Mouse (Mus musculus) layer of hippocampus, postnatal 10 days (tissue): ENCODE measurements around the gene 2510039O18Rik. TPM values are rescaled to one million over a fixed set of nuclear protein-coding genes. Genes with fewer than 3 reads are reported as not detected.

Experiments
- DNase-seq, 2 experiments: peaks; one replicate each; pipeline ENCODE4 v3.0.0; 2021; ENCODE audit warnings: low spot score in 2 of 2
- total RNA-seq, 2 experiments: library from RNA; stranded (reverse); gene quantifications; 2 replicates each; pipeline ENCODE4 v1.2.3; 2021

The 2510039O18Rik gene
- total RNA-seq, 2 experiments from 2014 or later = 29.0 to 29.3 TPM

DNA sequence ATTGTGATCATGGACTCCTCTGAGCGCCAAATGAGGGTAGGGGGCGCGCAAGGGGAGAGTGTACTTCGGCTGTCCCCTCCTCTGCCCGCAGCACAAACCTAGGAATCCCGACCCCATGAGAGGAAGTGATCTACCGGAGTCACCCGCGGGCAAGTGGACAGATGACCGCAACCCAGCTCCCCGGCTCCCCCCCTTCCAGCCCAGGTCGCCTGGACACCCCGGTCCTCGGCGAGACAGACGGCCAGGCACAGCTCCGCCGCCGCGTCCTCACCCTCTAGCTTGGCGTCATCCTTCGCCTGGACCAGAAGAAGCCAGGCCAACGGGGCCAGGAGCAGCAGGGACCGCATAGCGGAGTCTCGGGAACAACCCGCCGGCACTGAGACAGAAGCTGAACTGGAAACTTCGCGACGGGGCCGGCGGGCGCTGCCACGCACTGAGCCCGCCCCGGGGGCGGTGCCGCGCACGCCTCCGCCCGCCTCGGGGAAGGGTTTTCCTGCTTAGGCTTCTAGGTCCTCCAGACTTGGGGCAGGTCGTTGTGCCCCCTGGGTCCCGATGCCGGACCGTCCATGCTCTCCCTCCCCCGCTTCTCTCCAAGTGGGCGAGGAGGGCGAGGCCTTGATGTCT is 4.3 kb upstream of the 2510039O18Rik start, which contains the start of gene Plod1:
TSS of gene Plod1 (minus strand) at position 437 of the 624 bp plus-strand sequence.
- DNase-seq = peak; percentile 74 to 83

DNA sequence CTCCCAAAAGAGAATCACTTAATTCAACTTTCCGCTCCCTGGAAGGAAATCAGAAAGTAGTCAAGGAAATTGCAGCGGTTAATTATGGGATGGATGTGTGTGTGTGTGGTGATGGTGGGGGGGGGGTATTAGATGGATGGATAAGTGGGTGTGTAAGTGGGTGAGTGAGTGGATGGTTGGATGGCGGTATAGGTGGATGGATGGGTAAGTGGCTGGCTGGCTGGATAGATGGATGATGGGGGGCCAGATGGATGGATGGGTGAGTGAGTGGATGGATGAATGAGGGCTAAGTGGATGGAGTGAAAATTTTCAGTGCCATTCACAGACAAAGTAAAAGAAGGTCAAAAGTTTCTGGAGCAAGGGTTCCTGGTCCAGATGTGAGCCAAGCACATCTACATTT is 3.7 kb upstream of the 2510039O18Rik start:
- DNase-seq = no peak

DNA sequence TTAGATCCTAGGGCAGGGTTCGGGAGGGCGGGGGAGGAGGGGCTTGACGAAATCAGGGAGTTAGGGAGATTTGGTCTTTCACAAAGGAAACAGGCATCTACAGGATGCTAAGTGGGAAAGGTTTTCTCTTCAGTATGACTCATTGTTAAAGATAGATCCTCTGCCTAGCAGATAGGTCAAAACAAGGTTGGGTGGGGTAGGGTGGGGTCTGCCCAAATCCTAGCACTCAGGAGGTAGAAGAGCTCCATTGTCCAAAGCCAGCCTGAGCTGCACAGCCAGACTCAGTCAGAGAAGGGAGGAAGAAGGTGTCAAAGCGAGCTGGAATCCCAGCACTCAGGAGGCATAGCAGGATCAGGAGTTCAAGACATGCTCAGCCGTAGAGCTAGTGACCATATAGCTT is 3.2 kb upstream of the 2510039O18Rik start:
- no peak for DNase-seq

DNA sequence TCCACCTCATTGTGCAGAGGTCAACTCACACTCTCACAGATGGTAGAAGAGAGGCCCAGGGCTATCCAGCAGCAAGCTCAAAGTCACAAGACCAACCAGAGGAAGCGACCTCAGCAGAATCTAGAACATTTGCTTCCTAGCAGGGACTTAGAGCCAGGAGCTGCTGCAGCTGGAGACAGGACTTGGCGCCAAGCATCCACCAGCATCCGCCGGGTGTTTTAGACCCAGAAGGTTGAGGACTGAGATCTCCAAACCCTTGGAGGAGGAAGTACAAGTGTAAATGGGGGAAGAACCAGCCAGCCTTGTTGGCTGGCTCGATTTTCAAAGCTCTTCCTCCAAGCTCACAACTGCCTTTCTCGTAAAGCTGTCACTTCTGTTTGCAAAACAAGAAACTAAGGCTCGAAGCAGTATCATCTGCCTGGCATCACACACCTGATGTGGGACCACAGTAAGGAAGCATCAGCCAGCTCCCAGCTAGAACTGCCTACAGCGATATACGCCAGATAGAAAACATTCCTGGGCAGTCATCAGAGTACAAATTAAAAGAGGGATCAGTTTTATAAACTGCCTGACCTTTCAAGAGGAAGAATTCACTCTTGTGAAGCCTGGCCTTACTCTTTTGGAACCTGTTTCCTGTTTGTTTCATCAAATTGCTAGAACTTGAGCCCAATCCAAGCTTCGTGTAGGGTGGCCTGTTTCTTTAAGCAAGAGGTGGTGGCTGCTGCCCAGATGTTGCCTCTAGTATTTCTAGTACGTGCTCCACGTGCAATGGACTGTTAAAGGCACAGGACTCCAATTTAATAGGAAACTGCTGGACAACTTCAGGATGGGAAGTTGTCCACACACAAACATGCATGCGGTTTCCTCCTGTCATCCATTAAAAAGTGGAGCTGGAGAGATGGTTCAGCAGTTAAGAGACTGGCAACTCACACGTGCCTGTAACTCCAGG is 2.3 kb upstream of the 2510039O18Rik start:
- DNase-seq = no peak

DNA sequence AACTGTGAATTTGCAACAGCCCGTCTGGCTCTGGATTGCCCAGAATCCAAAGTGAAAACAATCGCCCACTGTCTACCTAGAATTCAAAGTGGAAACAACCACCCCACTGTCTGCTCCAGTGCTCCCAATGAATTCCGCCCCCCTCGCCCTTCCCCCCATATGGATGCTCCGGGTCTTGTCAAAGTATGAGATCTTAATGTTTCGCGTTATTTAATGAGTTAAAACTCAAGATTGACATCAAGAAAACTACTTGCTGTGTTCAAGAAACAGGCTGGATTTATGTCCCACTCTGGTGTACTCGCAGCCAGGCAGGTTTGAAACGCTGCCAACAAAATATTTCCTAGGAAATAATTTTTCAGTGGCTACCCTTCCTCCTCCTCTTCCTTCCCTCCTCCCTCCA is 584 bp upstream of the 2510039O18Rik start:
- peak in 1 of 2 experiments; percentile 39 for DNase-seq

DNA sequence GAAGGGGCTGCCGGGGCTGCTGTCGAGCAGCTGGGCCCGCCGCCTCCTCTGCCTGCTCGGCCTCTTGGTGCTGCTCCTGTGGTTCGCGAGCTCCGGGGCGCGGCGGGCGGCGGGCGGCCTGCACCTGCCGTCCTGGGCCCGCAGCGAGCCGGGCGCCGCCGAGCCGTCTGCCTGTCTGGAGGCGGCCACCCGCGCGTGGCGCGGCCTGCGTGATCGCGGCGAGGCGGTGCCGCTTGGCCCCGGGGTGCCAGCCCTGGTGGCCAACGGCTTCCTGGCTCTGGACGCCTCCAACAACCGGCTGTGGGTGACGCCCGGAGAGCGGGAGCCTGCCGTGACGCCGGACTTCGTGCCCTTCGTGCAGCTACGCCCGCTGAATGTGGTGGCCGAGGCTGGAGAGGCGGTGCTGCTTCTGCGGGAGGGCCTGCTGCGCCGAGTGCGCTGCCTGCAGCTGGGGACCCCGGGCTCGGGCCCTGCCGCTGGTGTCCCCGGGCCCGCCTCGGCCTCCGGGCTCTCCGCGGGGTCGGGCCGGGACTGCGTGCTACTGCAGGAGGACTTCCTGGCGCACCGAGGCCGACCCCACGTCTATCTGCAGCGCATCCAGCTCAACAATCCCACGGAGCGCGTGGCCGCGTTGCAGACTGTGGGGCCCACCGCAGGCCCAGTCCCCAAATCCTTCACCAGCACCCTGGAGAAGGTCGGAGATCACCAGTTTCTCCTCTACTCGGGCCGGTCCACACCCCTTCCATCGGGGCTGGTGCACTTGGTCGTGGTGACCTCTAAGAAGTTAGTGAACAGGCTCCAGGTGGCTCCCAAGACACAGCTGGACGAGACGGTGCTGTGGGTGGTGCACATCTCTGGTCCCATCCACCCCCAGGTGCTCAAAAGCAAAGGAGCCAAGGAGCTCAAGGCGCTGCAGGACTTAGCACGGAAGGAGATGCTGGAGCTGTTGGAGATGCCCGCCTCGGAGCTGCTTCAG is 638 bp downstream of the 2510039O18Rik start:
- peak; percentile 47 to 57 for DNase-seq

DNA sequence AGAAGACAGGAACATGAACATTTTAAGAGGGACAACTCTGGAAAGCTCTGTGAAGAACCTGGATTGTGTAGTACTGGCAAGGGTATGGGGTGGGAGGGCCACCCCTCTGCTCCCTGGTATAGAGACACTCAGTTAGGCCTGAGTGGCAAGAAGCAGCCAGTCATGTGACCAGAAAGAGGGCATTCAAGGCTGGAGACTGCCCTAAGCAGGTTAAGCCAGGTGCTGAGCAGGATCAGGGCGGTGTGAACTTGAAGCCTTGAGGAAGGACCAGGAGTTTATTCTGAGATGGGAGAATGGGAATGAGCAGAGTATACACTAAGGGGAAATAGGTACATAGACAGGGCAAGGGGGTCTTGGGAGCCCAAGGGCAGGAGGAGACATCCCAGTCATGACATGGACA is 2.3 kb downstream of the 2510039O18Rik start:
- DNase-seq = no peak

DNA sequence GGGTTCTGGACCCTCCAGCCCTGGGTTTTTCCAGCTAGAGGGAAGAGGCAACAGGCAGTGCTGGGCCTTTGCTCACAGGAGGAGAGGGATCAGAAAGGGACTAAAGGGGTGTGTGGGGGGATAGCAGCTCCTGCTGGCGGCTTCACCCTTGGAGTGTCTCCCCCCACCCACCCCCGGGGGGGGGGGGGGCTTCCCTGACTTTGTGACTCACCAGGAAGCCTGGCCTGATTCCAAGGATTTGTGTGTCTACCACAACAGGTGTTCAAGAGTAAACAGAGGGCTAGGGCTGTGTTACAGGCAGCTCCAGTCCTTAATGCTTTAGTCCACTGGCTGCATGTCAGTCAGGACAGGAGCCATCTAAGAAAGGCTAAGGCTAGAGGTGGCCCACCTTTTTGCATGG is 6.8 kb downstream of the 2510039O18Rik start:
- no peak for DNase-seq

DNA sequence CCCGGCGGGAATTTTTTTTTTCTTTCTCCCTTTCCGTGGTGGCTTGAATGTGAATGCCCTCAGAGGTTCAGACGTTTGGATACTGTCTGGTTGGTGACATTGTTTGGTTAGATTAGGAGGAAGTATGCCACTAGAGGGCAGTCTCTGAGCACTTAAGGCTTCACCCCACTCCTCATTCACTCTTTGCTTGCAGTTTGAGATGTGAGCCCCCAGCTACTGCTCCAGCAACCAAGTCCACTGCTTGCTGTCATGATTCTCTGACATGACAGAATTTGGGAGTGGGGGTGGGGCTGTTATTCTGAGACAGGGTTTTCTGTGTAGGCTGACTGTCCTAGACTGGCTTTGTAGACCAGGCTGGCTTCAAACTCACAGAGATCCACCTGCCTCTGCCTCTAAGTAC is 12.9 kb downstream of the 2510039O18Rik start:
- peak; percentile 40 to 60 for DNase-seq

DNA sequence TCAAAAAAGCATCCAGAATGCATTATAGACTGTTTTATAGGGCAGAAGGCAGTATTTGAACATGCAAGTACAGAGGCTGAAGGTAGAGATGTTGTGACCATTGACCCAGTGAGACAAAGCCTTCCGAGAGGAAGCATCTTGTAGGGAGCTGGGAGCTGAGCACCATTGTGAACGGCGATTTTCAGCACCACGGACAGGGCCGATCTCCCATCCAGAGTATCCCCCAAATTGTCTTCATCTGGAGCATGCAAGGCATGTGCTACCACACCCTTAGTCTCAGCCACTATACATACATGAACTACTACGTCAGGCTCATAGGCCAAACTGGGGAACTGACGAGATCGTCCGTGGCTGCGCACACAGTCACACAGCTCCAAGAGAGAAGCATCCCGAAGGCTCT is 16.4 kb downstream of the 2510039O18Rik start:
- no peak for DNase-seq

DNA sequence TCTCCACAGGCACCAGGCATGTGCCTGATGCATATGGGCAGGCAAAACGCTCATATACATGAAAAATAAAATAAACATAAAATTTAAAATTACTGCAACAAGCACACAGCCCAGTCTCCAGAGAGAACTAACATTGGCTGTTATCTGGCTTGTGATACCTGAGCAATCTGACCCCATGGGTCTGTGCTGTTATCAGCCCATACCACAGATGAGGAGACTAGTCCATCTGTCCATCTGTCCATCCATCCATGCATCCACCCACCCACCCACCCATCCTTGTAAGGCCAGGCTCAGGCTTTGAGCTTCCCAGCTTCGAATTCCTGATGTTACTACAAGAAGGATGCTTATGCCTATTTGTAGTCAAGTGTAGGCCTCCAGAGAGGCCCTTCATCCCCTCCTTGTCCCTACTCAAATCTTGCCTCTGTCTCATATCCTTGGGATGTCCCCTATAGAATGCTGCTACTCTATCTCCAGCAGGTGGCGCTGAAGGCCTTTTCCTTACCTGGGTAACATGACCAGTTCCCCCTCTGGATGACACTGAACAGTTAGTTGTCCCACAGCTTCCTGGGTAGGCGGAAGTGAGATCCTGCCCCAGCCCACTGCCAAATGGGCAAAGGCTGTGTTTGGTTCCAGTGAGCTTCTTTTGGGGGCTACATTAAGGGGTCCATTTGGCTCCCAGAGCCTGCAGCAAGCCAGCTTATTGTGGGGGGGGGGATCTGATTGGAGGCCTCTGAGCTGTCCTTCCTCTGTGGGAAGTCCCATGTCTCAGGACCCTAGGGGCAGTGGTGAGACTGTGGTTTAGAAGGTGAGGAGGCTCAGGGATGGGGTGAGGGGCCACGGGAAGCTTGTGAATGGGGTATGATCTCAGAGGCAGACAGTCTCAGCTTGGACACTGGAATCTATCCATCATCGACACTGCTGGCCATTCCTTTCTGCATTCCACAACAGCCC is 19.5 kb downstream of the 2510039O18Rik start:
- DNase-seq = peak; percentile 69 to 71

DNA sequence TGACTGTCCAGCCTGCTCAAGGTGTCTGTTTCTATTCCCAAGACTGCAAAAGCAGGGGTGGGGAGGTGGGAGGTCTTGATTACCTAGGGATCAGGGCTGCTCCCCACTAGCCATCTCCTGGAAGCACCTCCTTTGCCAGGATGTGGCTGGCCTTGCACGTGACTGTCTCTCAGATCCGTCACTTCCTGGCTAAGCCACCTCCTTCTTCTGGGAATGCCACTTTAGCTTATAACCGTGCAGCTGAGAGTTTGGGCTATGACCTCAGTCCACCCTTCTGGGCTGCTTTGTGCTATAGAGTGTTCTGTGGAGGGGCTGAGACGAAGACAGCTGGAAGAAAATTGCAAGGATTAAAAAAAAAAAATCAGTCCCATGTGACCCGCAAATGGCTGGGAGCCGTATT is 22.1 kb downstream of the 2510039O18Rik start:
- DNase-seq = no peak

DNA sequence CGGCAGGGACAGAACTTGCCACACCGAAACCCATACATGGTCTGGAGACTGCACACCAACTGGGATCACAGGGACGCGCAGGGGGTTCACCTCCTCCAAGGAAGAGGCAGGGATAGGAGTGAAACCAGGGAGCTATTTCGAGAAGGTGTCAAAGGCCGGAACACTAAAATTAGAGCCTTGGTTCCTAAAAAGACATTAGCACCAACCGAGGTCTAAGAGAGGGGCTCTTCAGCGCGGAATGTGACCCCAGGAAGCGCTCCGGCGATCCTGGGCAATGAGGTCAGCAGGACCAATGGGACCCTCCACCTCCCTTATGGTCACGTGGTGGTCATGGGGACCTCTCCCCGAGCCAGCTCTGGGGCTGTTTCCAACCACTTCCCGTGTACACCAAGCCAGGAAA is 22.9 kb downstream of the 2510039O18Rik start:
- no peak for DNase-seq

DNA sequence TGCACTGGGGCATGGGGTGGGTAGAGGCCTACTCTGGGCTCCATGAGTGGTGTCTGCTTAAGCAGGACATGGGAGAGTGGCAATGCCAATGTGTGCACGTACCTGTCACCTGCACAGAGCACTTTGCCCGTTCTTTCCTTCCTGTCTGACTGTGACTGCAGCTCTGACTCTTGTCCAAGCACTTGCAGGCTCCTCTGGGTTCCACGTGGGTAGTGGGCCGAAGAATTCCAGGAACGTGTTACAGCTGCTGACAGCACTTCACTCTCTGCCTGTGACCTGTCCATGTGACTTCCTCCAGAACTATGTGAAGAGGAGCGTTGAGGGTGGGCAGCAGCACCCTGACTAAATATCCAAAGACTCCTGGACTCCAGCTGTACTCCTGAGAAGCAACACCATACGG is 25.0 kb downstream of the 2510039O18Rik start:
- DNase-seq = no peak

DNA sequence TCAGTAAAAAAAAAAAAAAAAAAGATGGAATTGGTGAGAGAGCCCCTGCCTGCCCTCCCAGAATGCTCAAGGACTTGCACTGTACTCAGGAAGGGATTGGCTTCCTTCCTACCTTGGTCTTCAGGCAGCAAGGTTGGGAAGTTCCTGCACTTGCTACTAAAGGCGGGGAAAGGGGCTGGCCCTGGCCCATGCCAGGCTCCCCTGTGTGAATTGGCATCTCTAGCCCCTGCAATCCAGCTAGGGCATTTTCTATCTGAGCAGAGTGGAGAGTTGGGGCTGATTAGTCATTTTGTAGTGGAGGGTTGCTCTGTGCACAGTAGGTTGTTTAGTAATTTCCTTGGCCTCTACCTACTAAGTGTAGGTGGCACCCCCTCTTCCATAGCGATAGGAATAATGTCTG is 28.1 kb downstream of the 2510039O18Rik start:
- no peak for DNase-seq

DNA sequence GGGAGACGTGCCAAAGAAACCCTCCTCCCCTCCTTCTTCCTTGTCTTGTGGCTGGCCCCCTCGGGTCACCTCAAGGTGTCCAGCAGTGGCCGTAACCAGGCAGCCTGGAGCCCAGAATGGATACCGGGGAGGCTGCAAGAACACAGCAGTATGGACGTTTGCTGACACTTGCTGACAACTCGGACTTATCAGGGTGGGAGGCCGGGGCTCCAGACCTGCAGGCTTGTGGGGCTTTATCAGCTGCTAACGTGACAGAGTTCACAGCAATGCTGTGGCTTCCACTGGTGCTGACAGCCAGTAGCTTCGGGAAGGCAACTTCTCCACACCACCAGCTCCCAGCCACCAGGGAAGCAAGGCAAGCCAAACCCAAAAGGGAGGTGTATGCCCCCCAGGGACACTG is 28.6 kb downstream of the 2510039O18Rik start:
- no peak for DNase-seq

DNA sequence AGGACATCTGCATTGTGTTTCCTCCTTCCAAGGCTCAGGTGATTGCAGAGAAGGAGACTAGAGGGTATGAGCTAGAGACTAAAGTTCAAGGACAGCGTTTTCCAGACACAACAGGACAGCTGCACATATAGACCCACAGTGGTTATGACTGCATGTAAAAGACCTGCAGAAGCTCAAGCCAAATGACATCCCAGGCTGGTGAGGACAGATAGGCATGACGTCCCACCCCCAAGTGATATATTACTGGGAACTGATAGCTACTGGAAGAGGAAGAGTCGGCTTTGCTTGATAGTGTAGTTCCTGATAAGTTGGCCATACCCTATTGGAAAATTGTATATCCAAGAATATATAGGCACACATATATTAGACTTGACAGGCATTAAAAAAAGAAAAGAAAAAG is 35.5 kb downstream of the 2510039O18Rik start:
- no peak for DNase-seq

DNA sequence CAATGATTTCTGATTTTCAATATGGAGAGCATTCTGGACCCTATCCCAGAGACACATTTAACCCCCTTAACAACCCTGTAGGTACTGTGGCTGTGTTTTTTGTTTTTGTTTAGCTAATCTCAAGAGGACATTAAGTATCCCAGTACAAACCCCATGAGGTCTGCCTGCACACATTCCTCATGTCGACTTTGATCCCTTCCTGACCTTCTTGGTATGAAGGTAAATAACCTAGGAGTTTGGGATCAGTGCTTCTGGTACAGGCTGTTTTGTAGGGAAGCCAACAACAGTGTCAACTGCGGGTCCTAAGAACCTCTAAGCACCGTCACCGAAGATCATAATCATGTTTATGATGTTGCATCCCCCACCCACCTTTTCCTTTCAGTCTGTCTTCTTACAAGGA is 37.0 kb downstream of the 2510039O18Rik start:
- DNase-seq = no peak

DNA sequence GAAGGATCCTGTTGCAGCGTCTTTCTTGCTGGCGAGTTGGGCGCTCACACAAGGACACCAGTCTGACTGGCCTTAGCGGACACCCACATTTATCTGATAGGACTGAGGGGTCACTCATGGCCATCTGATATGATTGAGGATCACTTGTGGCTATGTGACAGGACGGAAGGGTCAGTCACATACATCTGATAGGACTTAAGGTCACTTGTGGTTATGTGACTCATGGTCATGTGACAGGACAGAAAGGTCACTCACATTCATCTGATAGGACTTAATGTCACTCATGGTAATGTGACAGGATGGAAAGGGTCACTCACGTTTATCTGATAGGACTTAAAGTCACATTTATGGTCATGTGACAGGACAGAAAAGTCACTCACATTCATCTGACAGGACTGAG is 37.7 kb downstream of the 2510039O18Rik start:
- no peak for DNase-seq

DNA sequence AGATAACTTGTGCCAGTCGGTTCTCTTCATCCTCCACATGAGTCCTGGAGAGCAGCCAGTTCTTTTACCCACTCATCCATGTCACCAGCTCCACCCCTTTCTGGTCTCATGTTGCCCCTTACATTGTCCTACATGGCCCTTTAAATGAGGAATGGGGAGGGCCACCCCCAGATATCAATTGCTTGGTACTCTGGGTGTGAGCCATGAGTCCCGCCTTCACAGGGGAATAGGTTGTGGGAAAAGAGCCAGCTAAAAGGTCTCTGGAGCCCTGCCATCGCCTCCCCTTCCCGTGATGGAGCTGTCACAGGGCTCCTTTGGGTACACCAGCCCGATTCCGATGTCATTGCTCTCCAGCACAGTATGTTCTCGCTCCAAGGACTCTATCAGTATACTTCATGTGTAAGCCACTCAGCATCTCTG is 38.8 kb downstream of the 2510039O18Rik start:
- DNase-seq = no peak
